Mouse (Mus musculus) liver, postnatal 0 days (tissue): ENCODE results near the gene Mcm6.

Experiments
- CTCF ChIP-seq: sonication (generic); IDR thresholded peaks from 2 replicates; pipeline ENCODE4 v1.5.1; 2016; ENCODE audit warnings: antibody characterized with exemption, low read depth
- EP300 ChIP-seq: IDR thresholded peaks from 2 replicates; pipeline ENCODE4 v1.6.1; 2016; ENCODE audit warnings: antibody characterized with exemption, low read depth, mild to moderate bottlenecking

DNA sequence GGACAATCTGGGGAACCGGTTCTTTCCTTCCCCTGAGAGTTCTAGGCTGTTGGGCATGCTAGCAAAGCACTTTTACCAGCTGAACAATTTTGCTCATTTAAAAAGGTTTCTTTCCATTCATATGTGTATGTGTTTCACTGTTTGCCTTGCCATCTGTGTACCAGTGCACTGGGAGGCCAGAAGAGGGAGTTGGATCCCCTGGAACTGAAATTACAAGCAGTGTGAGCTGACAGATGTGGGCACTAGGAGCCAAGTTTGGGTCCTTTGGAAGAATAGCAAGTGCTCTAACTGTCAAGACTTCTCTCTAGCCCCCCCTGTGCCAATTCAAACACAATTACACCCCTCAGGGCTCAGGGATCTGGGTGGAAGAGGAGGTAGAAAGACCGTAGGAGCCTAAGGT, 34.7 kb downstream of the Mcm6 start:
- TF ChIP-seq CTCF (peak; percentile 16; the same call in 1 of the 2 replicates), EP300 (no peak)
